Mouse (Mus musculus) limb, embryonic 11.5 days (tissue): Measurements from ENCODE around the gene Smpd2. TPM values are rescaled to one million over a fixed set of nuclear protein-coding genes. Genes with fewer than 3 reads are reported as not detected.
A peak's percentile ranks its signal among the peaks of the same experiment; 100 is the strongest.

Experiments used
- ATAC-seq: fragments of 200-750 bp; cut with Nextera tagmentation; 2 replicates; pipeline ENCODE4 v1.8.0; 2017; ENCODE audit warnings: low read depth; ENCODE audit not compliant: insufficient number of reproducible peaks, low FRiP score, low TSS enrichment
- DNase-seq: peaks from one replicate; pipeline ENCODE4 v3.0.0-alpha.2; 2015; ENCODE audit warnings: low spot score
- H3K27ac ChIP-seq: fragments of 300-500 bp; sonication (generic); replicated peaks from 2 replicates; pipeline ENCODE4 v1.5.1; 2014; ENCODE audit warnings: low read depth, mild to moderate bottlenecking, low read length
- H3K27me3 ChIP-seq: fragments of 300-500 bp; sonication (generic); 2 replicates; pipeline ENCODE4 v1.6.1; 2014; ENCODE audit warnings: mild to moderate bottlenecking, low read length, mixed read lengths; ENCODE audit not compliant: control insufficient read depth, insufficient read depth
- H3K36me3 ChIP-seq: fragments of 300-500 bp; sonication (generic); 2 replicates; pipeline ENCODE4 v1.6.1; 2014; ENCODE audit warnings: mild to moderate bottlenecking, low read length, moderate library complexity, mixed read lengths; ENCODE audit not compliant: control insufficient read depth, insufficient read depth
- H3K4me1 ChIP-seq: fragments of 300-500 bp; sonication (generic); 2 replicates; pipeline ENCODE4 v1.6.1; 2014; ENCODE audit warnings: low read length, mixed read lengths; ENCODE audit not compliant: control insufficient read depth, insufficient read depth
- H3K4me2 ChIP-seq: fragments of 300-500 bp; sonication (generic); 2 replicates; pipeline ENCODE4 v1.6.1; 2014; ENCODE audit warnings: low read depth, mild to moderate bottlenecking, moderate library complexity; ENCODE audit not compliant: severe bottlenecking
- H3K4me3 ChIP-seq: fragments of 300-500 bp; sonication (generic); 2 replicates; pipeline ENCODE4 v1.5.1; 2014; ENCODE audit warnings: low read depth, low read length
- H3K9ac ChIP-seq: fragments of 300-500 bp; sonication (generic); 2 replicates; pipeline ENCODE4 v1.6.1; 2014; ENCODE audit warnings: mild to moderate bottlenecking, low read length
- H3K9me3 ChIP-seq: fragments of 300-500 bp; sonication (generic); 2 replicates; pipeline ENCODE4 v1.6.1; 2016; ENCODE audit warnings: low read length; ENCODE audit not compliant: control insufficient read depth
- WGBS: fragments of 180-500 bp; shearing (Covaris S2); extraction: QIAGEN DNeasy Blood & Tissue Kit; methylation state at CpG from one replicate; pipeline ENCODE4 v1.1.7; 2014; 5-methylcytosine and 5-hydroxymethylcytosine counted together
- polyA plus RNA-seq: library from polyadenylated mRNA; unstranded; fragments of >200 nt; fragmentation: Nextera tagmentation; extraction: Ambion mirVana; gene quantifications from 2 replicates; pipeline ENCODE4 v1.2.1, GENCODE M21; 2014

The Smpd2 gene
- polyA plus RNA-seq = 57.3 and 62.3 TPM in 2 replicates

DNA sequence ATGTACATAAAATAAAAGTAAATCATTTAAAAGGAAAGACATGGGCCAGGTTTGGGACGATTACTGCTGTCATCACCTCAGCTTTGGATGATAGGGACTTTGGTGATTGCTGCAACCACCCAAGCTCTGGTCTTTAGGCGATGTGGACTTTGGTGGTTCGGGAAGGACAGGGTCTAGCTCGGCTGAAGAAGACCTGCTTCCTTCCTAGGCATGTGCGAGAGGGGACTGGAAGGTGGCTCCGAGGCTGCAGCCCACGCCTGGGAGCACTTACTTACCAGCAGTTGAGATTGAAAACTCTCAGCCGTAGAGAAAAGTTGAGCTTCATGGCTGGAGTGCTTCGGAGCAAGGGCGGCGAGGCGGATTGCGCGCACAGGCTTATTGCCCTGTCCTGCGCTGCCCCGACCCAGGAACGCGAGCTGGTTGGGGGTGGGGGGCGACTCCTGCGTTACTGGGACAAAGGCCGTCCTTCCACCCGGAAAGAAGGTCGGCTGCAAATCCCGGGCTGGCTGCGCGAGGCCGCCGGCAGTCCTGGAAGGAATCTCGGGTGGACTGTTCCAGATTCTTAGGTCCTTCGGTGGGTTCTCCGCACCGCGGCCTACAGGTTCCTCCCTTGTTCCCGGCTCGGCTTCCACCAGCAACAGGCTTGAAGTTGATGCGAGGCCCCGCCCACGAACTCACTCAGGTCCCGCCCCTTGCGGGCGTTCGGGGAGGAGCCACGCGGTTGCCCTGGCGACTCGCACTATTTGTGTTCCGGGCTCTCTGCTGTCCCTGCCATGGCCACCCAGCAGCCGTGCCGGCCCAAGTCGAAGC lies at the start of gene Smpd2, which contains the start of gene Ppil6:
Gene Smpd2 (minus strand): TSS at position 662 of the 810 bp plus-strand sequence.
Gene Ppil6 (plus strand): TSS at position 732 of the 810 bp plus-strand sequence.
- Histone ChIP-seq H3K27me3 (no peaks in the 10 kb centered on the region), H3K9ac (peak within 1 kb of the TSS; percentile 77), H3K4me3 (peak within 1 kb of the TSS; percentile 47), H3K36me3 (peaks cover 1% of the 10 kb centered on the region; the same call in 1 of the 2 replicates), H3K27ac (0 out of 2 replicates have a peak within 1 kb of the TSS, but pooled peaks have one; percentile 2), H3K4me2 (peak within 1 kb of the TSS; percentile 94), H3K9me3 (no peaks in the 10 kb centered on the region), H3K4me1 (peaks cover 8% of the 10 kb centered on the region)
- DNase-seq (peak; percentile 98), ATAC-seq (peak; percentile 96)
- under 1% methylated on average over 50 of the region's 50 CpGs for WGBS

DNA sequence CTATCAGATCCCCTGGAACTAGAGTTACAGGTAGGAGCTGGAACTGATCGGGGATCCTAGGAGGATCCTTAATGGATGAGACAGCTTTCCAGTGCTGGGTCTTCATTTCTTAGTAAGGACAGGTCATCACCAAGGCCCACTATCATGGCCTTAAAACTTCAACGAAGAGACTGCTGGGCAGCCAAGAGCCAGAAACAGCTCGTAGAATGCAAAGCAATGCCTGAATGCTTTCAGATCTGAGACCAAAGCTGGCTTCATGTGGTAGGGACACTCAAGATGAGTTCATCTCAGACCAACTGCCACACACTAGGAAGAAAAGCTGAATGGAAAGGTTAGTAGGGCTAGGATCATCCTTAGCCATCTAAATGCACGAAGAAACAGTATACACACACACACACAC lies 48.8 kb upstream of the Smpd2 start:
- H3K27me3 ChIP-seq = no peaks in the 10 kb centered on the region
- 85% methylated on average over 4 of the region's 4 CpGs for WGBS
- H3K36me3 ChIP-seq = peaks cover 2% of the 10 kb centered on the region; the same call in 1 of the 2 replicates
- no peak overlapping the region for H3K9ac ChIP-seq
- DNase-seq = no peak
- H3K4me3 ChIP-seq = no peak overlapping the region
- H3K4me2 ChIP-seq = no peak overlapping the region
- no peak for ATAC-seq
- no peaks in the 10 kb centered on the region for H3K4me1 ChIP-seq
- no peaks in the 10 kb centered on the region for H3K9me3 ChIP-seq
- no peak overlapping the region for H3K27ac ChIP-seq

DNA sequence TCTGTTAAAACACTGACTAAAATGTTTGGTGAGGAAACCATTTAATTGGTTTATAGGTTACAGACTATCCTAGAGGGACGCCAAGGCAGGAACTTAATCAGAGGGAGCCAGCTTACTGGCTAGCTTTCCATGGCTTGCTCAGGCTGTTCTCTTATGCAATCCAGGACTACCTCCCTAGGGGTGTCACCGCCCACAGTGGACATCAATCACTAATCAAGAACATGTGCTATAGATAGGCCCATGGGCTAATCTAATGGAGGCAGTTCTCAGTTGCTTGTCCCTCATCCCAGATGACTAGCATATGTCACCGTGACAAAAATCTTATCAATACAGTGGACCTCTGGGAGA lies 47.8 kb upstream of the Smpd2 start:
- peaks cover 8% of the 10 kb centered on the region; the same call in 1 of the 2 replicates for H3K36me3 ChIP-seq
- H3K4me2 ChIP-seq = no peak overlapping the region
- no peaks in the 10 kb centered on the region for H3K9me3 ChIP-seq
- H3K4me3 ChIP-seq = no peak overlapping the region
- H3K27me3 ChIP-seq = no peaks in the 10 kb centered on the region
- H3K4me1 ChIP-seq = no peaks in the 10 kb centered on the region
- no peak for ATAC-seq
- DNase-seq = no peak
- WGBS = 87% methylated on average over 3 of the region's 3 CpGs
- no peak overlapping the region for H3K27ac ChIP-seq
- no peak overlapping the region for H3K9ac ChIP-seq

DNA sequence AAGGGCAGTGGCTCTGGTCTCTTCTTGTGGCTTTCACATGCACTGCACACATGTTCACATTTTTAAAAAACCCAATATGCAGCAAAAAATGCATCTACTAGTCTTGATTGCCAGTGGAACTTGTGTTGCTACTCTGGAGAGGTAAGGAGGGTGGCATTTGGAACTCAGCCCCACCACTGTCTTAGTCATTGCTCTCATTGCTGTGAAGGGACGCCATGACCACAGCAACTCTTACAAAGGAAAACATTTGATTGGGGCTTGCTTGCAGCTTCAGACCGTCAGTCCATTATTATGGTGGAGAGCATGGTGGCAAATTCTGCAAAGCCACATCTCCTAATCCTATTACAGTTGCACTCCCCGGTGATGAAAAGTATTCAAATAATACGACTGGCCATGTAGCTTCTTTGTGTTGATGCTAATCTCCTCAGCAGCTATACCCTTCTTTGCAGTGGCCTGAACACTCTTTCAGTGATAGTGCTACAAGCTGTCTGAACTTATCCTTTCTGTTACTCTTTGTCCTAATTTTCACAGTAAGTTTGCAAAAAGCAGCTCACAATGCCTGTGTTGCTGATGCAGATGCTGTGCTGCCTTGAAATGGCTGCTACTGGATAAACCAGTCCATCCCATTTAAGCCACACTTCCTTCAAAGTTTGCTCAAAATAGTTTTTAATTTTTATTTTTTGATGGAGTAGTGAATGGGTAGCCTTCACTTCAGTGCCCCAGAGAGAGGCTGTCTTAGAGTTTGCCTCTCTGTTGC lies 47.2 kb upstream of the Smpd2 start:
- peaks cover 12% of the 10 kb centered on the region; the same call in 1 of the 2 replicates for H3K36me3 ChIP-seq
- no peaks in the 10 kb centered on the region for H3K27me3 ChIP-seq
- WGBS = 97% methylated on average over 4 of the region's 4 CpGs
- H3K9ac ChIP-seq = no peak overlapping the region
- H3K27ac ChIP-seq = no peak overlapping the region
- no peaks in the 10 kb centered on the region for H3K9me3 ChIP-seq
- no peak for ATAC-seq
- H3K4me2 ChIP-seq = no peak overlapping the region
- no peaks in the 10 kb centered on the region for H3K4me1 ChIP-seq
- H3K4me3 ChIP-seq = no peak overlapping the region
- no peak for DNase-seq

DNA sequence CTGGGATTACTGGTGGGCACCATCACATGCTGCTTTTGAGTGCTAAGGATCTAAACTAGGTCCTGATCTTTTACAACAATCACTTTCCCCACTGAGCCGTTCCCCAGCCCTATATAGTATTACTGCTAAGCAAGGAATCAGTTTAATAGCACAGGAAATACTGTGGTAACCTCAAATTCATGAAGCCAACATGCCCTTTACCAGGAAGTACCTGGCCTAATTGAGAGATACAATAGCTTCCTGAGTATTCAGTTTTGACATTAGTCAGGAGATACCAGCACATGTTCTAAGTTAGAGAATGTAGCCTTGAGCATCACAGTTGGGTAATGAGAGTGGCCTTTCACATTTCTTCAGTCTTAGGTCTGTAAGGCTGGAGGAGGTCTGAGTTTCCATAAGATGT lies 46.5 kb upstream of the Smpd2 start:
- Histone ChIP-seq H3K36me3 (peaks cover 12% of the 10 kb centered on the region; the same call in 1 of the 2 replicates), H3K4me1 (no peaks in the 10 kb centered on the region), H3K27me3 (no peaks in the 10 kb centered on the region), H3K9me3 (no peaks in the 10 kb centered on the region), H3K4me2 (no peak overlapping the region), H3K9ac (no peak overlapping the region), H3K27ac (no peak overlapping the region), H3K4me3 (no peak overlapping the region)
- no peak for DNase-seq
- ATAC-seq = no peak
- 95% methylated on average over 1 of the region's 1 CpGs for WGBS

DNA sequence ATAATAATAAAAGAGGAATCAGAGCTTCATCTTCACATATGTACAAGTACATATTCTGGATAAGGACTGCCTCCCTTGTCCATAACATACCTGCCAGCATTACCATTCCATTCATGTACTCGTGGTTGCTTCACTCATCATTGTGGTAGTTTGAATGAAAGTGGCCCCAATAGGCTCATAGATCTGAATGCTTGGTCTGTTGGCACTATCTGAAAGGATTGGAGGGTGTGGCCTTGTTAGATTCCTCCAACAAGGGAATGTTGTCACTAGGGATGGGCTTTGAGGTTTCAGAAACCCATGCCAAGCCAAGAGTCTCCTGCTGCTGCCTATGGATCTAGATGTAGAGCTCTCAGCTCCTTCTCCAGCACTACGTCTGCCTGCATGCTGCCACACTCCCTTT lies 45.8 kb upstream of the Smpd2 start:
- H3K4me3 ChIP-seq = no peak overlapping the region
- ATAC-seq (no peak), DNase-seq (no peak)
- H3K9me3 ChIP-seq = no peaks in the 10 kb centered on the region
- 91% methylated on average over 2 of the region's 2 CpGs for WGBS
- no peak overlapping the region for H3K27ac ChIP-seq
- H3K36me3 ChIP-seq = peaks cover 12% of the 10 kb centered on the region; the same call in 1 of the 2 replicates
- H3K9ac ChIP-seq = no peak overlapping the region
- no peak overlapping the region for H3K4me2 ChIP-seq
- H3K27me3 ChIP-seq = no peaks in the 10 kb centered on the region
- no peaks in the 10 kb centered on the region for H3K4me1 ChIP-seq

DNA sequence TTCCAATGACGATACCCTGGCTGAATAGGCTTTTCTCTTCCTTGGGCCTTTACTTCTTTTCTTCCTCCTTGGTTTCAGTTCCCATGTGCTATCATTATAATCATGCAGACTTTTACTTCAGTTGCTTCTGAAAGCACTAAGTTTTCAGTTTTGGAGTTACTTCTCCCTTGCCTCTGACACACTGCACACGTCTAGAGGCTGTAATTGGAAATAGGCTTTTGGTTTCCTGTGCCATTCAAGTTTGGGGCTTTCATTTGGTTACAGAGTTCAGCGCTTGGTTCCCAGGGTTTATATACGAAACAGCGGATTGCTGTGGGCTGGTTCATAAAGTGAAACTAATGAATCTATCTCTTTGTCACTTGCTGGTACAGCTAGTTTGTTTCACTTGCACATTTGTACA lies 39.8 kb upstream of the Smpd2 start:
- Histone ChIP-seq H3K4me2 (no peak overlapping the region), H3K9me3 (no peaks in the 10 kb centered on the region), H3K36me3 (peaks cover 14% of the 10 kb centered on the region; the same call in 1 of the 2 replicates), H3K27ac (no peak overlapping the region), H3K9ac (no peak overlapping the region), H3K4me1 (no peaks in the 10 kb centered on the region), H3K27me3 (no peaks in the 10 kb centered on the region), H3K4me3 (no peak overlapping the region)
- WGBS = 91% methylated on average over 5 of the region's 5 CpGs
- DNase-seq = no peak
- ATAC-seq = no peak

DNA sequence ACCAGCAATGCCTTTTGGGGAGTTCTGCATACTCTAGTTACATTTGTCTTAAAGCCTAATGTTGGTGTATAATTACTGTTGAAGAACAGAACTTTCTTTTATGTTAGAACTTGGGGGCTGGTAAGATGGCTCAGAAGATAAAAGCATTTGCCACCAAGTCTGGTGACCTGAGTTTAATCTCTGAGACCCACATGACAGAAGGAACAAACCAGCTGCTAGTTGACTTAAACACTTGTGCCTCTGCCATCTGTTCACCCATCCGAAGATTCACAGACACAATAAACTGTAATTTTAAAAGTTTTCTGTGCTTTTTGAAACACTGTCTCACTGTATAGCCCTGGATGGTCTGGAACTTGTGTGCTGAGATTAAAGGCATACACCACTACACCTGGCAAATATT lies 35.5 kb upstream of the Smpd2 start:
- H3K4me3 ChIP-seq = no peak overlapping the region
- H3K27me3 ChIP-seq = no peaks in the 10 kb centered on the region
- peaks cover 9% of the 10 kb centered on the region; the same call in 1 of the 2 replicates for H3K4me1 ChIP-seq
- ATAC-seq (no peak), DNase-seq (no peak)
- H3K9ac ChIP-seq = no peak overlapping the region
- no peaks in the 10 kb centered on the region for H3K9me3 ChIP-seq
- H3K36me3 ChIP-seq = peaks cover 2% of the 10 kb centered on the region; the same call in 1 of the 2 replicates
- no peak overlapping the region for H3K27ac ChIP-seq
- 84% methylated on average over 1 of the region's 1 CpGs for WGBS
- H3K4me2 ChIP-seq = no peak overlapping the region
